Mouse (Mus musculus): ENCODE measurements at regions not wholly inside any gene's neighbourhood (a gene's known extent, or its start where the extent isn't known, plus 50 kb on each side); places are given as distances from the start of the nearest gene placed in this dataset.

GRCm38 (mm10) chr3:121902246-121902645 is 50.1 kb upstream of the Arhgap29 start:
- H3K27me3 ChIP-seq (replicated peaks; ENCODE audit: control insufficient read depth, insufficient read depth, low read length) = no peaks in the 10 kb centered on the region
- DNase-seq (ENCODE audit: low spot score) = no peak
- H3K4me2 ChIP-seq (ENCODE audit: low read depth, low read length) = no peak overlapping the region
- WGBS = 91% methylated on average over 15 of the region's 15 CpGs
- ATAC-seq (ENCODE audit: low read depth) = no peak
- no peaks in the 10 kb centered on the region for H3K9me3 ChIP-seq (ENCODE audit: control insufficient read depth, low read length)
- H3K27ac ChIP-seq (replicated peaks; ENCODE audit: low read depth, low read length) = no peak overlapping the region
- H3K36me3 ChIP-seq (ENCODE audit: control insufficient read depth, insufficient read depth, low read length) = no peaks in the 10 kb centered on the region
- no peak overlapping the region for H3K9ac ChIP-seq (ENCODE audit: low read depth, low read length)
- no peak overlapping the region for H3K4me3 ChIP-seq (ENCODE audit: low read depth, low read length)
- peaks cover 3% of the 10 kb centered on the region; the same call in 1 of the 2 replicates for H3K4me1 ChIP-seq (ENCODE audit: control insufficient read depth, insufficient read depth, low read length)

DNA sequence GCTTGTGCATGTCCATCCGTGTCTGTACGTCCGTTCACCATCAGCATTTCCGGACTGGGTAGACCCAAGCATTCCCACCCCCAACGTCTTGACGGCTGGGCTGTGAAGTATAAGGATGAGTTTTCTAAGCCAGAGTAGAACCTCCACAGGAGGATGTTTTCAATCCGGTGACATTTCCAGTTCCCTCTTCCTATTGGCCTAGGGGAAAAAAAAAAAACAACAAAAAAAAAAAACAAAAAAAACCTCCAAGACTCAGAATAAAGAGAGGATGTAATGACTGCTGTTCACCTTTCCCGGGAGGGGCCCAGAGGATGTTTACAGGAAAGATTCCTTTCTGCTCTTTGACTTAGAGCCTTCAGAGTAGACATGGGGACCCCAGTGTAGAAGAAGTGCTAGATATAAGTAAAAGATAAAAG is 51.9 kb upstream of the Arhgap29 start:
- Histone ChIP-seq H3K9ac (ENCODE audit: low read depth, low read length) (no peak overlapping the region), H3K9me3 (ENCODE audit: control insufficient read depth, low read length) (no peaks in the 10 kb centered on the region), H3K36me3 (ENCODE audit: control insufficient read depth, insufficient read depth, low read length) (no peaks in the 10 kb centered on the region), H3K27ac (replicated peaks; ENCODE audit: low read depth, low read length) (no peak overlapping the region), H3K4me2 (ENCODE audit: low read depth, low read length) (no peak overlapping the region), H3K27me3 (replicated peaks; ENCODE audit: control insufficient read depth, insufficient read depth, low read length) (no peaks in the 10 kb centered on the region), H3K4me3 (ENCODE audit: low read depth, low read length) (no peak overlapping the region), H3K4me1 (ENCODE audit: control insufficient read depth, insufficient read depth, low read length) (peaks cover 3% of the 10 kb centered on the region; the same call in 1 of the 2 replicates)
- DNase-seq (ENCODE audit: low spot score) (no peak), ATAC-seq (ENCODE audit: low read depth) (no peak)
- WGBS = 68% methylated on average over 8 of the region's 8 CpGs

GRCm38 (mm10) chr3:121897821-121898574 is 54.3 kb upstream of the Arhgap29 start:
- 59% methylated on average over 14 of the region's 14 CpGs for WGBS
- ATAC-seq (ENCODE audit: low read depth) (peak; percentile 86), DNase-seq (ENCODE audit: low spot score) (peak; percentile 90)

DNA sequence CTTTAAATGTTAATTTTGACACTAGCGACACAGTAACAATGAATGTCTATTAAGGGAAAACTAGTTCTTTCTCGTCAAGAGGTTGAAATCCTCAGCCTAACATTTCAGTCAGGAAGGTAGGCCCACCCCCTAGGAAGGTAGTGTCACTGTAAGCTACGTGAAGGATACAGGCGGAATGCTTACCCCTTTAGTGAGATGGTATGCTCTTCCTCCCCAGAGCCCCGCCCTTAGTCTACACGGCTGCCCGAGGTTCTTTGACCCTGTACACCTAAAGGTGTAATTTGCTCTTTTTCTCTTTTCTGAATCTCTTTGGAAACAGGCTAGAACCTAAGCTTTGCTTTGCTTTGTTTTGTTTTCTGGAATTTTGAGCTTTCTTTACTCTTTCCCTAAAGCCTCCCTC is 58.7 kb upstream of the Arhgap29 start:
- Histone ChIP-seq H3K27ac (replicated peaks; ENCODE audit: low read depth, low read length) (no peak overlapping the region), H3K9me3 (ENCODE audit: control insufficient read depth, low read length) (no peaks in the 10 kb centered on the region), H3K36me3 (ENCODE audit: control insufficient read depth, insufficient read depth, low read length) (no peaks in the 10 kb centered on the region), H3K4me3 (ENCODE audit: low read depth, low read length) (no peak overlapping the region), H3K4me1 (ENCODE audit: control insufficient read depth, insufficient read depth, low read length) (peaks cover 4% of the 10 kb centered on the region; the same call in 1 of the 2 replicates), H3K9ac (ENCODE audit: low read depth, low read length) (no peak overlapping the region), H3K4me2 (ENCODE audit: low read depth, low read length) (no peak overlapping the region), H3K27me3 (replicated peaks; ENCODE audit: control insufficient read depth, insufficient read depth, low read length) (0 out of 2 replicates have a peak, but pooled peaks cover 3% of the 10 kb centered on the region)
- ATAC-seq (ENCODE audit: low read depth) (no peak), DNase-seq (ENCODE audit: low spot score) (no peak)
- WGBS = 67% methylated on average over 7 of the region's 7 CpGs

More at GRCm38 (mm10) chr3:121897821-121898574, 54.3 kb upstream of the Arhgap29 start:
- Histone ChIP-seq H3K4me3 (ENCODE audit: low read depth, low read length) (no peak overlapping the region), H3K36me3 (ENCODE audit: control insufficient read depth, insufficient read depth, low read length) (no peaks in the 10 kb centered on the region), H3K9me3 (ENCODE audit: control insufficient read depth, low read length) (no peaks in the 10 kb centered on the region), H3K27ac (replicated peaks; ENCODE audit: low read depth, low read length) (no peak overlapping the region), H3K4me2 (ENCODE audit: low read depth, low read length) (no peak overlapping the region), H3K27me3 (replicated peaks; ENCODE audit: control insufficient read depth, insufficient read depth, low read length) (no peaks in the 10 kb centered on the region), H3K9ac (ENCODE audit: low read depth, low read length) (no peak overlapping the region), H3K4me1 (ENCODE audit: control insufficient read depth, insufficient read depth, low read length) (no peaks in the 10 kb centered on the region)

GRCm38 (mm10) chr3:121892675-121893074 is 59.7 kb upstream of the Arhgap29 start:
- DNase-seq (ENCODE audit: low spot score) (no peak), ATAC-seq (ENCODE audit: low read depth) (no peak)
- no peak overlapping the region for H3K4me2 ChIP-seq (ENCODE audit: low read depth, low read length)
- peaks cover 4% of the 10 kb centered on the region; the same call in 1 of the 2 replicates for H3K4me1 ChIP-seq (ENCODE audit: control insufficient read depth, insufficient read depth, low read length)
- no peaks in the 10 kb centered on the region for H3K9me3 ChIP-seq (ENCODE audit: control insufficient read depth, low read length)
- H3K9ac ChIP-seq (ENCODE audit: low read depth, low read length) = no peak overlapping the region
- H3K36me3 ChIP-seq (ENCODE audit: control insufficient read depth, insufficient read depth, low read length) = no peaks in the 10 kb centered on the region
- H3K4me3 ChIP-seq (ENCODE audit: low read depth, low read length) = no peak overlapping the region
- WGBS = 90% methylated on average over 3 of the region's 3 CpGs
- 0 out of 2 replicates have a peak, but pooled peaks cover 3% of the 10 kb centered on the region for H3K27me3 ChIP-seq (replicated peaks; ENCODE audit: control insufficient read depth, insufficient read depth, low read length)
- no peak overlapping the region for H3K27ac ChIP-seq (replicated peaks; ENCODE audit: low read depth, low read length)

- WGBS = 41% methylated on average over 9 of the region's 9 CpGs
- H3K27ac ChIP-seq (replicated peaks; ENCODE audit: low read depth, low read length) = no peak overlapping the region
Observed at GRCm38 (mm10) chr3:121891338-121891737, 61.0 kb upstream of the Arhgap29 start.

DNA sequence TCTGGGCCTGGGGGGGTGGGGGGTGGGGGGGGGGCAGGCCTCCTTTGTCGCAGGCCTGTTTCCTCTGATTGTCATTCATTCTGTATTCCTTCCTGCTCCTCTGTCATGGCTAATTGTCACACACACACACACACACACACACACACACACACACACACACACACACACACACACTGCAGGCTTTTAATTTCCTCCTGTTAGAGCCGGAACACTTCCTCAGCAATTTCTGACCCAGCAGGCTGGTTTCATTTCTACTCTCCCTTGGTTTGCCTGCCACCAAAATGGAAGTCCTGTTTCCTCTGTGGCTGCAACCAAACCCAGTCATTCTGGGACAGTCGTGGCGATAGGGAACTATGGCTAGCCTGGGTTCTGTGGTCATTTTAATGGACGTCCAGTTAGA is 61.8 kb upstream of the Arhgap29 start:
- no peak overlapping the region for H3K27ac ChIP-seq (replicated peaks; ENCODE audit: low read depth, low read length)
- ATAC-seq (ENCODE audit: low read depth) (no peak), DNase-seq (ENCODE audit: low spot score) (no peak)

More at GRCm38 (mm10) chr3:121891338-121891737, 61.0 kb upstream of the Arhgap29 start:
- H3K36me3 ChIP-seq (ENCODE audit: control insufficient read depth, insufficient read depth, low read length) = no peaks in the 10 kb centered on the region
- no peak overlapping the region for H3K4me3 ChIP-seq (ENCODE audit: low read depth, low read length)
- ATAC-seq (ENCODE audit: low read depth) = no peak
- peaks cover 4% of the 10 kb centered on the region for H3K4me1 ChIP-seq (ENCODE audit: control insufficient read depth, insufficient read depth, low read length)
- no peaks in the 10 kb centered on the region for H3K9me3 ChIP-seq (ENCODE audit: control insufficient read depth, low read length)
- H3K4me2 ChIP-seq (ENCODE audit: low read depth, low read length) = peak overlapping the region; percentile 10; the same call in 1 of the 2 replicates
- 0 out of 2 replicates have a peak, but pooled peaks cover 3% of the 10 kb centered on the region for H3K27me3 ChIP-seq (replicated peaks; ENCODE audit: control insufficient read depth, insufficient read depth, low read length)
- no peak for DNase-seq (ENCODE audit: low spot score)
- H3K9ac ChIP-seq (ENCODE audit: low read depth, low read length) = no peak overlapping the region

GRCm38 (mm10) chr3:121886870-121887605 is 65.3 kb upstream of the Arhgap29 start:
- Histone ChIP-seq H3K4me2 (ENCODE audit: low read depth, low read length) (peak overlapping the region; percentile 49), H3K4me1 (ENCODE audit: control insufficient read depth, insufficient read depth, low read length) (peaks cover 4% of the 10 kb centered on the region), H3K9ac (ENCODE audit: low read depth, low read length) (0 out of 2 replicates have a peak overlapping the region, but pooled peaks have one; percentile 19), H3K27ac (replicated peaks; ENCODE audit: low read depth, low read length) (no peak overlapping the region), H3K4me3 (ENCODE audit: low read depth, low read length) (peak overlapping the region; percentile 2; the same call in 1 of the 2 replicates), H3K27me3 (replicated peaks; ENCODE audit: control insufficient read depth, insufficient read depth, low read length) (0 out of 2 replicates have a peak, but pooled peaks cover 3% of the 10 kb centered on the region), H3K9me3 (ENCODE audit: control insufficient read depth, low read length) (no peaks in the 10 kb centered on the region), H3K36me3 (ENCODE audit: control insufficient read depth, insufficient read depth, low read length) (no peaks in the 10 kb centered on the region)
- ATAC-seq (ENCODE audit: low read depth) (no peak), DNase-seq (ENCODE audit: low spot score) (peak; percentile 62)
- 16% methylated on average over 13 of the region's 15 CpGs for WGBS

More for the DNA sequence above, 61.8 kb upstream of the Arhgap29 start:
- H3K4me2 ChIP-seq (ENCODE audit: low read depth, low read length) = peak overlapping the region; percentile 10; the same call in 1 of the 2 replicates
- WGBS = 32% methylated on average over 5 of the region's 5 CpGs
- H3K9me3 ChIP-seq (ENCODE audit: control insufficient read depth, low read length) = no peaks in the 10 kb centered on the region
- H3K4me3 ChIP-seq (ENCODE audit: low read depth, low read length) = no peak overlapping the region
- no peak overlapping the region for H3K9ac ChIP-seq (ENCODE audit: low read depth, low read length)
- 0 out of 2 replicates have a peak, but pooled peaks cover 3% of the 10 kb centered on the region for H3K27me3 ChIP-seq (replicated peaks; ENCODE audit: control insufficient read depth, insufficient read depth, low read length)
- H3K4me1 ChIP-seq (ENCODE audit: control insufficient read depth, insufficient read depth, low read length) = peaks cover 4% of the 10 kb centered on the region
- no peaks in the 10 kb centered on the region for H3K36me3 ChIP-seq (ENCODE audit: control insufficient read depth, insufficient read depth, low read length)

Measured in embryonic facial prominence, embryonic 14.5 days (tissue).